Mouse (Mus musculus) stomach, embryonic 14.5 days (tissue): ENCODE data around the gene Nhlrc3. TPM values are rescaled to one million over a fixed set of nuclear protein-coding genes. Genes with fewer than 3 reads are reported as not detected.

Source experiments
- ATAC-seq: fragments of 200-750 bp; cut with Nextera tagmentation; 2 replicates; pipeline ENCODE4 v1.8.0; 2017; ENCODE audit warnings: low read depth, moderate TSS enrichment; ENCODE audit not compliant: insufficient number of reproducible peaks, insufficient read depth, low FRiP score
- H3K27ac ChIP-seq: fragments of 300-500 bp; sonication (generic); 2 replicates; pipeline ENCODE4 v1.5.1; 2014; ENCODE audit warnings: mild to moderate bottlenecking, low read length, moderate library complexity, mixed read lengths
- H3K27me3 ChIP-seq: fragments of 300-500 bp; sonication (generic); 2 replicates; pipeline ENCODE4 v1.6.1; 2014; ENCODE audit warnings: low read length, control low read depth, mixed read lengths; ENCODE audit not compliant: control insufficient read depth, insufficient read depth
- H3K36me3 ChIP-seq: fragments of 300-500 bp; sonication (generic); 2 replicates; pipeline ENCODE4 v1.6.1; 2014; ENCODE audit warnings: mild to moderate bottlenecking, control low read depth, low read length, moderate library complexity, mixed read lengths; ENCODE audit not compliant: control insufficient read depth, insufficient read depth
- H3K4me1 ChIP-seq: fragments of 300-500 bp; sonication (generic); 2 replicates; pipeline ENCODE4 v1.6.1; 2014; ENCODE audit warnings: low read length, control low read depth, mixed read lengths; ENCODE audit not compliant: control insufficient read depth, insufficient read depth
- H3K4me2 ChIP-seq: fragments of 300-500 bp; sonication (generic); replicated peaks from 2 replicates; pipeline ENCODE4 v1.6.1; 2014; ENCODE audit warnings: low read depth, low read length, control low read depth
- H3K4me3 ChIP-seq: fragments of 300-500 bp; sonication (generic); 2 replicates; pipeline ENCODE4 v1.5.1; 2014; ENCODE audit warnings: low read depth, low read length, control low read depth
- H3K9ac ChIP-seq: fragments of 300-500 bp; sonication (generic); replicated peaks from 2 replicates; pipeline ENCODE4 v1.6.1; 2014; ENCODE audit warnings: low read depth, mild to moderate bottlenecking, control low read depth, low read length, moderate library complexity, mixed read lengths
- H3K9me3 ChIP-seq: fragments of 300-500 bp; sonication (generic); 2 replicates; pipeline ENCODE4 v1.6.1; 2016; ENCODE audit warnings: low read depth, low read length, control low read depth; ENCODE audit not compliant: control insufficient read depth
- WGBS: fragments of 180-500 bp; shearing (Covaris S2); extraction: QIAGEN DNeasy Blood & Tissue Kit; methylation state at CpG from one replicate; pipeline ENCODE4 v1.1.7; 2014; 5-methylcytosine and 5-hydroxymethylcytosine counted together
- polyA plus RNA-seq: library from polyadenylated mRNA; unstranded; fragments of >200 nt; fragmentation: Nextera tagmentation; extraction: Ambion mirVana; gene quantifications from 2 replicates; pipeline ENCODE4 v1.2.1, GENCODE M21; 2014

The Nhlrc3 gene
- polyA plus RNA-seq, 1 experiment from 2014 or later = 11.4 TPM

DNA sequence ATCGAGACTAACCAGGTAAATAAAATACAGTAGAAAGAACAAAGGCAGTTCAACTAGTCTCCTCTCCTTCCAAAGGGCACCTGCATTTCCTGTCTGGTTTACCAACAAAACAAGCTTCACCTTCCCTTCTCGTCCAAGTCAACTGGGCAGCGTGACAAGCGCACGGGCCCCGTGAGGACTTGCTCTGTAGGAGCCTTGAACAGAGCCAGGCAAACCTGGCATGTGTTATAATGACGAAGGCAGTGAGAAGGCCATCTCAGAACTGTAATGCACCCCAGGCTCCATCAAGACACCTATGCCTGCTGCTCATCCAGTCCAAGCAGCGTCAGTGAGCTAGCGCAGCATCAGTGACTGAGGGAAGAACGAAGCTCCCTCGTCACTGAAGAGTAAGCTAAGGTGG, 12.5 kb downstream of the Nhlrc3 start:
- no peak for ATAC-seq
- peaks cover 36% of the 10 kb centered on the region for H3K36me3 ChIP-seq

DNA sequence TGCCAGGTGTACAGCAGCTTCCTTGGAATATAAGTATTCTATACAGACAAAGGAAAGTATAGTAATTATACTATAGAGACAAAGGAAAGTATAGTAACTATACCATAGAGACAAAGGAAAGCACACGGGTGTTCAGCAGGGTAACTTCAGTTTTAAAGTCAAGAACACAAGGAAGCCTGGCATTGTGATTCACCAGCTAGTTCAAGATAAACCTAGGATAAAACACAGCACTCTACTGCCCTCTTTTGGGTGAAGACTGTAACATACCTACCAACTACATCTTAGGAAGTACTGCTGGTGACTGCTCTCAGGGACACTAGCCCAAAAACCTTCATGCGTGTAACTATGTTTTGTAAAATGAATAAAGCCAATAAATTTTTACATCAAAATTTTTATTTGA, 14.9 kb downstream of the Nhlrc3 start:
- WGBS = 30% methylated on average over 2 of the region's 2 CpGs
- Histone ChIP-seq H3K36me3 (peaks cover 24% of the 10 kb centered on the region), H3K9ac (no peak overlapping the region), H3K4me2 (no peak overlapping the region), H3K27ac (no peak overlapping the region), H3K4me3 (no peak overlapping the region), H3K9me3 (no peaks in the 10 kb centered on the region), H3K4me1 (no peaks in the 10 kb centered on the region), H3K27me3 (no peaks in the 10 kb centered on the region)
- ATAC-seq = no peak; the same call in 1 of the 2 replicates

More for the DNA sequence above, 12.5 kb downstream of the Nhlrc3 start:
- no peak overlapping the region for H3K9ac ChIP-seq
- H3K4me3 ChIP-seq = no peak overlapping the region
- H3K27me3 ChIP-seq = no peaks in the 10 kb centered on the region
- H3K27ac ChIP-seq = no peak overlapping the region
- H3K9me3 ChIP-seq = no peaks in the 10 kb centered on the region
- WGBS = 95% methylated on average over 11 of the region's 11 CpGs
- H3K4me1 ChIP-seq = no peaks in the 10 kb centered on the region
- H3K4me2 ChIP-seq = no peak overlapping the region

- Histone ChIP-seq H3K4me1 (no peaks in the 10 kb centered on the region), H3K4me3 (no peak overlapping the region), H3K9me3 (no peaks in the 10 kb centered on the region), H3K9ac (no peak overlapping the region), H3K36me3 (peaks cover 10% of the 10 kb centered on the region), H3K27ac (no peak overlapping the region), H3K4me2 (no peak overlapping the region), H3K27me3 (no peaks in the 10 kb centered on the region)
- WGBS = 76% methylated on average over 3 of the region's 3 CpGs
- no peak for ATAC-seq
Measured at GRCm38 (mm10) chr3:53446801-53447200, 16.3 kb downstream of the Nhlrc3 start.

- Histone ChIP-seq H3K4me3 (no peak overlapping the region), H3K4me1 (no peaks in the 10 kb centered on the region), H3K27ac (no peak overlapping the region), H3K36me3 (peaks cover 4% of the 10 kb centered on the region; the same call in 1 of the 2 replicates), H3K9ac (no peak overlapping the region), H3K4me2 (no peak overlapping the region), H3K27me3 (no peaks in the 10 kb centered on the region), H3K9me3 (no peaks in the 10 kb centered on the region)
- ATAC-seq = no peak
- WGBS = 87% methylated on average over 5 of the region's 5 CpGs
Measured at GRCm38 (mm10) chr3:53445540-53445939, 17.6 kb downstream of the Nhlrc3 start.

DNA sequence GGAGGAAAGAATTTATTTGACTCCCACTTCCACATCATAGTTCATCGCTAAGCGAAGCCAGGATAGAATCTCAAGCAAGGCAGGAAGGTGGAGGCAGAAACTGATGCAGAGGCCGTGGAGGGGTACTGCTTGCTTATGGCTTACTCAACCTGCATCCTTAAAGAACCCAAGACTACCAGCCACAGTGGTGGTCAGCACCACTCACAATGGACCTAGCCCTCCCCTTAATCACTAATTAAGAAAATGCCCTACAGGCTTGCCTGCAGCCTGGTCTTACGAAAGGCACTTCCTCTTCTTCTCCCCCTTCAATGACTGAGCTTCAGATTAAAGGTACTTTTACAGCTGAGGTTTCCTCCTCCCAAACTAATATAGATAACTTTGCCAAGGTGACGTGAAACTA, 26.6 kb downstream of the Nhlrc3 start:
- Histone ChIP-seq H3K9me3 (no peaks in the 10 kb centered on the region), H3K27ac (no peak overlapping the region), H3K9ac (no peak overlapping the region), H3K4me2 (no peak overlapping the region), H3K27me3 (no peaks in the 10 kb centered on the region), H3K4me3 (no peak overlapping the region), H3K36me3 (no peaks in the 10 kb centered on the region), H3K4me1 (no peaks in the 10 kb centered on the region)
- no peak for ATAC-seq
- WGBS = 79% methylated on average over 5 of the region's 5 CpGs

DNA sequence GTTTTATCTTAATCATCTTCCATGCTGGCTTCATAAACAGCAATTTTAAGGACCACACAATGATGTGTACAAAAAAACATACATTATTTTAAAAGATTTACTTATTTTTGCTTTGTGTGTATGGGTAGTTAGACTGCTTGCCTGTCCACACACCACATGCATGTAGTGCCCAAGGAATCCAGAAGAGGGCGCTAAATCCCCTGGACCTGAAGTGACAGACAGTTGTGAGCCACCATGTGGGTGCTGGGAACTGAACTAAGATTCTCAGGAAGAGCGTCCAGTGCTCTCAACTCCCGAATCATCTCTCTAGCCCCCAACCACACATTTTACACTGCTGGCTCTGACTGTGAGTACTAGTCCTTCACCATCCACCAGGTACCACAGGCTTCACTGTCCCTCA, 28.5 kb downstream of the Nhlrc3 start:
- H3K27ac ChIP-seq = no peak overlapping the region
- no peaks in the 10 kb centered on the region for H3K4me1 ChIP-seq
- H3K27me3 ChIP-seq = no peaks in the 10 kb centered on the region
- ATAC-seq = no peak
- 76% methylated on average over 3 of the region's 3 CpGs for WGBS
- no peak overlapping the region for H3K9ac ChIP-seq
- no peaks in the 10 kb centered on the region for H3K36me3 ChIP-seq
- no peak overlapping the region for H3K4me2 ChIP-seq
- H3K4me3 ChIP-seq = no peak overlapping the region
- no peaks in the 10 kb centered on the region for H3K9me3 ChIP-seq

DNA sequence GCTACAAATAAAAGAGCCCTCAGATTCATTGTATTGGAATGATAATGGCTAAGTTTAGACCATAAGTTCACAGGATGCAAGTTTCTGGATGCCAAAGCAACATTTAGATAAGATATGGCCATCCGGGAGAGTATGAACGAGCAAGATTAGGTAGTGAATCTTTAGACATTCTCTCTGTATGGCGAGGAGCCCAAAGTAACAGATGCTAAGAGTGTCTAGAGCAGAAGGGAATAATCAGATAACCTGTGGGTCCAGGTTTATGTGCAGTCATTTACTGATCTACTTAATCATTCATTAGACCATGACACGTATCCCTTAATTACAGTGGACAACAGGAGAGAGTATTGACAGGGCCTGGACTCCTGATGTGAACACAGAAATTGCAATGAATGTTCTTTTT, 39.6 kb downstream of the Nhlrc3 start:
- Histone ChIP-seq H3K27me3 (no peaks in the 10 kb centered on the region), H3K4me2 (no peak overlapping the region), H3K27ac (no peak overlapping the region), H3K4me3 (no peak overlapping the region), H3K4me1 (no peaks in the 10 kb centered on the region), H3K36me3 (no peaks in the 10 kb centered on the region), H3K9me3 (no peaks in the 10 kb centered on the region), H3K9ac (no peak overlapping the region)
- WGBS = 78% methylated on average over 4 of the region's 4 CpGs
- no peak for ATAC-seq

DNA sequence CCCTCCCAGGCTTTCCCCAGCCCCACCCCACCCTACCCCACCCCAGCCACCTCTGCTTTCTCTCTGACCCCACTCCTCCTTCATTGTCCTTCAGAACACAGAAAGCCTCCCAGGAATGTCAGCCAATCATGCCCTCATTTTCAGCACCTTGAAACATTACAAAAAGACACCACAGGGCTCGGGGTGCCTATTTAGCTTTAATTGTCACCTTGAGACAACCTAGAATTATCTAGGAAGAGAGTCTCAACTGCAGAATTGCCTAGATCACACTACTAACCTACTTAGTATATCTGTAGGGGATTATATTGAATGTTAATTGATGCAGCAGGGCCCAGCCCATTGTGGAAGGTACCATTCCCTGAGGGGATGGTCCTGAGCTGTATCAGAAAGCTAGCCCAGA, 40.4 kb downstream of the Nhlrc3 start:
- H3K4me3 ChIP-seq = no peak overlapping the region
- WGBS = 66% methylated on average over 1 of the region's 1 CpGs

DNA sequence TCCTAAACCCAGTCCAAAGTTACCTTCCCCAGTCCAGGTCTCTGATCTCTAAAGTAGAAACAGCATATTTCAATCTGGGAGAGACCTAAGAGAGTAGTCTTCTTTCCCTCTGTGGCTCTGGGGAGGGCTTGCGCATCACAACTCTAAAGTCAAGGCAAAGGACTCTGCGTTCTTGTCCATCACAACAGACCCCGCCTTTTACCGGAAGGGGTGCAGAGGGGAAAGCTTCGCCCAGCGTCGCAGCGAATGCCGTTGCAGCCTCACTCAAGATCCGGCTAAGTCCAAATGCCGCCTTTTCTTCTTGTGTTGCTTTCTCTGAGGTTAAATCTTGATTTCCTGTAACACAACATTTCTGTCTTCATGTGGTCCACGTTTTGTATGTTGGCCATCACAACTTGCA, 41.5 kb downstream of the Nhlrc3 start:
- Histone ChIP-seq H3K27ac (no peak overlapping the region), H3K4me1 (no peaks in the 10 kb centered on the region), H3K4me2 (no peak overlapping the region), H3K4me3 (no peak overlapping the region), H3K9me3 (no peaks in the 10 kb centered on the region), H3K27me3 (no peaks in the 10 kb centered on the region), H3K36me3 (no peaks in the 10 kb centered on the region), H3K9ac (no peak overlapping the region)
- ATAC-seq = no peak
- 89% methylated on average over 12 of the region's 12 CpGs for WGBS

More for the DNA sequence above, 40.4 kb downstream of the Nhlrc3 start:
- Histone ChIP-seq H3K27ac (no peak overlapping the region), H3K4me1 (no peaks in the 10 kb centered on the region), H3K36me3 (no peaks in the 10 kb centered on the region), H3K9ac (no peak overlapping the region), H3K9me3 (no peaks in the 10 kb centered on the region), H3K27me3 (no peaks in the 10 kb centered on the region), H3K4me2 (no peak overlapping the region)
- ATAC-seq = no peak
